Mouse (Mus musculus) embryonic facial prominence, embryonic 14.5 days (tissue): ENCODE measurements at regions not wholly inside any gene's neighbourhood (a gene's known extent, or its start where the extent isn't known, plus 50 kb on each side); places are given as distances from the start of the nearest gene placed in this dataset.

Source experiments
- ATAC-seq: fragments of 200-750 bp; cut with Nextera tagmentation; 2 replicates; pipeline ENCODE4 v1.8.0; 2017; ENCODE audit warnings: low read depth, moderate number of reproducible peaks, moderate TSS enrichment
- DNase-seq: peaks from one replicate; pipeline ENCODE4 v3.0.0-alpha.2; 2015; ENCODE audit warnings: low spot score
- H3K27ac ChIP-seq: fragments of 300-500 bp; sonication (generic); replicated peaks from 2 replicates; pipeline ENCODE4 v1.5.1; 2014; ENCODE audit warnings: low read depth, mild to moderate bottlenecking, low read length, moderate library complexity
- H3K27me3 ChIP-seq: fragments of 300-500 bp; sonication (generic); replicated peaks from 2 replicates; pipeline ENCODE4 v1.6.1; 2014; ENCODE audit warnings: low read length; ENCODE audit not compliant: control insufficient read depth, insufficient read depth
- H3K36me3 ChIP-seq: fragments of 300-500 bp; sonication (generic); 2 replicates; pipeline ENCODE4 v1.6.1; 2014; ENCODE audit warnings: low read length, mixed read lengths; ENCODE audit not compliant: control insufficient read depth, insufficient read depth
- H3K4me1 ChIP-seq: fragments of 300-500 bp; sonication (generic); 2 replicates; pipeline ENCODE4 v1.6.1; 2014; ENCODE audit warnings: antibody characterized with exemption, low read length; ENCODE audit not compliant: control insufficient read depth, insufficient read depth
- H3K4me2 ChIP-seq: fragments of 300-500 bp; sonication (generic); 2 replicates; pipeline ENCODE4 v1.6.1; 2014; ENCODE audit warnings: low read depth, mild to moderate bottlenecking, low read length, moderate library complexity, mixed read lengths
- H3K4me3 ChIP-seq: fragments of 300-500 bp; sonication (generic); 2 replicates; pipeline ENCODE4 v1.5.1; 2014; ENCODE audit warnings: low read depth, mild to moderate bottlenecking, low read length
- H3K9ac ChIP-seq: fragments of 300-500 bp; sonication (generic); 2 replicates; pipeline ENCODE4 v1.6.1; 2014; ENCODE audit warnings: low read depth, mild to moderate bottlenecking, low read length, moderate library complexity, mixed read lengths
- H3K9me3 ChIP-seq: fragments of 300-500 bp; sonication (generic); 2 replicates; pipeline ENCODE4 v1.6.1; 2016; ENCODE audit warnings: low read length; ENCODE audit not compliant: control insufficient read depth
- WGBS: fragments of 180-500 bp; shearing (Covaris S2); extraction: QIAGEN DNeasy Blood & Tissue Kit; methylation state at CpG from one replicate; pipeline ENCODE4 v1.1.7; 2014; 5-methylcytosine and 5-hydroxymethylcytosine counted together

DNA sequence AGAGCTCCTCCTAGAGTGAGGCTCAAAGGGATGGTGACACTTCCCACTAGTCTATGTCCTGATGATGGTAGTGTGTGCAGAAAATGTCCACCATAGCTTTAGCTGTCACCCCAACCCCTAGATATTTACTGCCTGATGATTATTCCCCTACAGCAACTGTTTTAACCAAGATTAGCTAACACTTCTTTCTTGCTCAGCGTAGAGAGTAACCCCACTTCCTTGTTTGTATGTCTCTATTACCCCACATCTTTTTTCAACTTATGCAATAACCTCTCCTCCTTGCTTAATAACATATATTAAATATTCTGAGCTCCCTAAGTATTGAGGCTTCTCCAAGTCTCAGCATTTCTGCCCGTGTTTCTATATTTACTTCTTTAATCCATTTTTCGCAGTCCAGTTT lies 404.2 kb upstream of the Cntn3 start:
- no peaks in the 10 kb centered on the region for H3K4me1 ChIP-seq
- H3K9ac ChIP-seq, result no peak overlapping the region
- no peak overlapping the region for H3K27ac ChIP-seq
- no peak for DNase-seq
- ATAC-seq, result no peak
- H3K4me3 ChIP-seq, result no peak overlapping the region
- H3K9me3 ChIP-seq, result no peaks in the 10 kb centered on the region
- no peak overlapping the region for H3K4me2 ChIP-seq
- no peaks in the 10 kb centered on the region for H3K27me3 ChIP-seq
- WGBS, result 78% methylated on average over 3 of the region's 3 CpGs
- no peaks in the 10 kb centered on the region for H3K36me3 ChIP-seq

- H3K4me2 ChIP-seq, result no peak overlapping the region
- no peak overlapping the region for H3K4me3 ChIP-seq
- 0 out of 2 replicates have a peak, but pooled peaks cover 5% of the 10 kb centered on the region for H3K4me1 ChIP-seq
- no peaks in the 10 kb centered on the region for H3K36me3 ChIP-seq
- DNase-seq (no peak), ATAC-seq (no peak)
- H3K27me3 ChIP-seq, result no peaks in the 10 kb centered on the region
- H3K27ac ChIP-seq, result no peak overlapping the region
- H3K9me3 ChIP-seq, result no peaks in the 10 kb centered on the region
- WGBS, result 69% methylated on average over 2 of the region's 2 CpGs
- H3K9ac ChIP-seq, result no peak overlapping the region
Observed at GRCm38 (mm10) chr6:103023326-103023725, 450.4 kb upstream of the Cntn3 start.

DNA sequence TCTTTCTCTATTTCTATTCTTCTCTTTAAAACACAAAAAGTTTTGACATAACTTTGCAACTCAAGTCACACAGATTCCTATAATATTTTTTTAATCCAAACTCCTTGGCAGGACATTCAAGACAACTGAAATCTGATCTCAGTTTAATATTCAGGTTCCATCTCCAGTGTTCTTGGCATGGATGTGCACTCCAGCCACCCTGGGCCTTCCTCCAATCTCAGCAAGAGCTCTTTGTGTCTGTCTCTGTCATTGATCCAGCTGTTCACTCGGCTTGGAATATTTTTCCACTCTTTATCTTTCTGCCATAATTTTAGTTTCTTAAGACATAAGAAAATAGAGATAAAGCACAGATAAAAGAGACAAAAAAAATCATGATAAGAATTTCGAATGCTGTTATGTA lies 451.1 kb upstream of the Cntn3 start:
- H3K9ac ChIP-seq, result no peak overlapping the region
- H3K27me3 ChIP-seq, result no peaks in the 10 kb centered on the region
- H3K27ac ChIP-seq, result no peak overlapping the region
- H3K9me3 ChIP-seq, result no peaks in the 10 kb centered on the region
- 60% methylated on average over 2 of the region's 2 CpGs for WGBS
- no peak overlapping the region for H3K4me2 ChIP-seq
- peak; percentile 60 for DNase-seq
- H3K4me1 ChIP-seq, result 0 out of 2 replicates have a peak, but pooled peaks cover 5% of the 10 kb centered on the region
- H3K36me3 ChIP-seq, result no peaks in the 10 kb centered on the region
- no peak for ATAC-seq
- no peak overlapping the region for H3K4me3 ChIP-seq

DNA sequence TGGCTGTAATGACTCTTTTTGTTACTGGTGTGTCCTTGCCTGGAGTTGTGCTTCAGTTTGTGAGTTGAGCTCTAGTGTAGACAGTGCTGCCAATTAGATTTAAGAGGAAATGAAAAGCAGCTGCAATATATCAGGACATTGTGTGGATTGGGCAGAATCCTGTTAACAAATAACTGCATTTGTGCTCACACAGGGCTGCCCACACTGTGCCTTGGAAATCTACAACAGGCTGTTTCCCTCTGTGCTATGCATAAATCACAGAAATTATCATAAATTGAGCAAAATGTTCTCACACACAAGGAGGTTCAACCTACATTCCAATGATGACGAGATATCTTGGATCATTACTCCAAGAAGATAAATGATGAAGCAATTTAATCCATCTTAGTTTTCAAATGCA lies 455.2 kb upstream of the Cntn3 start:
- 54% methylated on average over 1 of the region's 1 CpGs for WGBS

GRCm38 (mm10) chr6:103033418-103033817 lies 460.5 kb upstream of the Cntn3 start:
- no peaks in the 10 kb centered on the region for H3K36me3 ChIP-seq
- no peak overlapping the region for H3K4me3 ChIP-seq
- H3K4me2 ChIP-seq, result no peak overlapping the region
- ATAC-seq (no peak), DNase-seq (no peak)
- no peak overlapping the region for H3K9ac ChIP-seq
- WGBS, result 48% methylated on average over 3 of the region's 4 CpGs
- H3K27me3 ChIP-seq, result no peaks in the 10 kb centered on the region
- no peak overlapping the region for H3K27ac ChIP-seq
- no peaks in the 10 kb centered on the region for H3K9me3 ChIP-seq
- no peaks in the 10 kb centered on the region for H3K4me1 ChIP-seq

More for the DNA sequence above, 455.2 kb upstream of the Cntn3 start:
- no peak for ATAC-seq
- Histone ChIP-seq H3K27ac (no peak overlapping the region), H3K4me2 (no peak overlapping the region), H3K9me3 (no peaks in the 10 kb centered on the region), H3K36me3 (no peaks in the 10 kb centered on the region), H3K4me1 (0 out of 2 replicates have a peak, but pooled peaks cover 5% of the 10 kb centered on the region), H3K9ac (no peak overlapping the region), H3K4me3 (no peak overlapping the region), H3K27me3 (no peaks in the 10 kb centered on the region)
- peak; percentile 40 for DNase-seq

DNA sequence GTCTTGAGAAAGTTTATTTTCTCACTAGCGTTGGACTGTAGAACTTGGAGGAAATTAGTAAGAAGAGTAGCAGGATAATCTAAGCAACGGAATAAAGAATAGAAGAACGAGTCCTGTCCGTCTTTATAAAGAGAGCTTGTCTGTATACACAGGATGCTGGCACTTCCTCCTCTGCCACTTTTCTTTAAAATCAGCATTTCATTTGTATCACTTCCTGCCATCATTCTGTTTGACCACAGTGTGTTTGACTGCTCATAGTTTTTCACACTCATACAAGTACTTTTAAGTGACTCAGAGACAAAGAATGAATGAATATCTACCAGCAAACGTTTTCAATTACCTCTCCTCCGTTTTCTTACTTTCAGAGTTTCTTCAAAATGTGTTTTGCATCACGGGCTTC lies 461.0 kb upstream of the Cntn3 start:
- Histone ChIP-seq H3K4me2 (no peak overlapping the region), H3K36me3 (no peaks in the 10 kb centered on the region), H3K9ac (no peak overlapping the region), H3K4me3 (no peak overlapping the region), H3K27me3 (no peaks in the 10 kb centered on the region), H3K27ac (no peak overlapping the region), H3K4me1 (no peaks in the 10 kb centered on the region), H3K9me3 (no peaks in the 10 kb centered on the region)
- no peak for ATAC-seq
- WGBS, result 18% methylated on average over 7 of the region's 7 CpGs
- peak; percentile 30 for DNase-seq

DNA sequence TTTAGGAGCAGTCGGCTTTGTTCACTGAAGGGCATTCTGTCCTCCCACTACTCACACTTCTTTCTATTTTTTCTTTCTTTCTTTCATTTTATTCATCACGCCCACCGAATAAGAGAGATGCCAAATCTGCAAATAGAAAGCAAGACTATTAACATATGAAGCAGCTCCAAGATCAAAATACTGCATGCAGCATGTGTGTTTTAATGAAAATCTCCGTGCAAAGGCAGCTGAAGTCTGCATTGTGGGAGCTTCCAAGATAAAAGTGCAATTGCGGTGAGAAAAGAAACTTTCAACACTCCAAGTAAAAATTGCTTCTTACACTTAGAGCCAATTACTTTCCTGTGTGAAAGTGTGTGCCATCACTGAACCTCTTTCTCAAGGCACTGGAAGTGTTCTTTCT lies 449.8 kb upstream of the Chl1 start:
- ATAC-seq, result no peak
- Histone ChIP-seq H3K4me3 (no peak overlapping the region), H3K27me3 (no peaks in the 10 kb centered on the region), H3K9me3 (no peaks in the 10 kb centered on the region), H3K36me3 (no peaks in the 10 kb centered on the region), H3K4me1 (no peaks in the 10 kb centered on the region), H3K9ac (no peak overlapping the region), H3K4me2 (no peak overlapping the region), H3K27ac (no peak overlapping the region)
- WGBS, result 76% methylated on average over 5 of the region's 5 CpGs
- DNase-seq, result no peak

GRCm38 (mm10) chr6:103106189-103106588 lies 404.2 kb upstream of the Chl1 start:
- WGBS, result 31% methylated on average over 1 of the region's 1 CpGs
- ATAC-seq, result no peak

GRCm38 (mm10) chr6:103119537-103119936 lies 390.8 kb upstream of the Chl1 start:
- 81% methylated on average over 2 of the region's 2 CpGs for WGBS
- H3K9ac ChIP-seq, result no peak overlapping the region
- H3K36me3 ChIP-seq, result no peaks in the 10 kb centered on the region
- H3K4me1 ChIP-seq, result no peaks in the 10 kb centered on the region
- no peaks in the 10 kb centered on the region for H3K27me3 ChIP-seq
- H3K4me3 ChIP-seq, result no peak overlapping the region
- no peak for DNase-seq
- no peak overlapping the region for H3K4me2 ChIP-seq
- H3K9me3 ChIP-seq, result no peaks in the 10 kb centered on the region
- ATAC-seq, result no peak
- H3K27ac ChIP-seq, result no peak overlapping the region

More at GRCm38 (mm10) chr6:103106189-103106588, 404.2 kb upstream of the Chl1 start:
- DNase-seq, result peak; percentile 23
- no peaks in the 10 kb centered on the region for H3K9me3 ChIP-seq
- H3K27me3 ChIP-seq, result no peaks in the 10 kb centered on the region
- H3K36me3 ChIP-seq, result no peaks in the 10 kb centered on the region
- no peaks in the 10 kb centered on the region for H3K4me1 ChIP-seq
- no peak overlapping the region for H3K4me2 ChIP-seq
- no peak overlapping the region for H3K9ac ChIP-seq
- no peak overlapping the region for H3K27ac ChIP-seq
- no peak overlapping the region for H3K4me3 ChIP-seq
